Mouse (Mus musculus): ENCODE measurements around the gene Map3k5. TPM values are rescaled to one million over a fixed set of nuclear protein-coding genes. Genes with fewer than 3 reads are reported as not detected.

Gene Map3k5
- total and polyA plus RNA-seq, 3 experiments: 15.8 to 31.0 (median 27.6) TPM

- Histone ChIP-seq H3K9ac (ENCODE audit: insufficient read depth, low read depth) (no peak overlapping the region), H3K4me2 (ENCODE audit: insufficient read depth, low read depth, poor library complexity, severe bottlenecking) (peak overlapping the region; percentile 73; the same call in 1 of the 2 replicates), H3K9me3 (replicated peaks; ENCODE audit: low read length) (no peaks in the 10 kb centered on the region), H3K27me3 (replicated peaks) (no peaks in the 10 kb centered on the region), H3K27ac (ENCODE audit: insufficient read depth, low read depth) (no peak overlapping the region), H3K36me3 (replicated peaks in 1 of 2; ENCODE audit: control insufficient read depth in 1 of 2, insufficient read depth in 1 of 2, low read length in 1 of 2) (no peaks in the 10 kb centered on the region), H3K4me3 (replicated peaks in 1 of 3; ENCODE audit: low read depth in 2 of 3, low read length in 2 of 3, poor library complexity in 1 of 3) (no peak overlapping the region), H3K79me2 (replicated peaks; ENCODE audit: control insufficient read depth, extremely low read depth, insufficient read depth, poor library complexity, severe bottlenecking) (no peaks in the 10 kb centered on the region), H3K4me1 (ENCODE audit: control insufficient read depth in 1 of 2, insufficient read depth in 2 of 2) (peaks cover 4 to 21% of the 10 kb centered on the region in 2 experiments; a peak in 3 of 4 replicates)
- peak; percentile 71 for DNase-seq (ENCODE audit: extremely low read depth)
- in situ Hi-C loops (cut with MboI; ENCODE audit: low pct_ligation_motif_present, low pct_unique_long_range_greater_than_20kb, low sequenced_read_pairs): no loop called here
- TF ChIP-seq SMC3 (IDR thresholded peaks at IDR 0.05; ENCODE audit: low read depth, low read length) (no peak), CTCF (conservative IDR thresholded peaks at IDR 0.05 in 1 of 2, IDR thresholded peaks at IDR 0.05 in 1 of 2; ENCODE audit: low read depth in 2 of 2, low read length in 2 of 2) (no peak), SIN3A (IDR thresholded peaks at IDR 0.05; ENCODE audit: low read length) (no peak), MXI1 (IDR thresholded peaks at IDR 0.05; ENCODE audit: low read depth, low read length) (no peak), ETS1 (conservative IDR thresholded peaks at IDR 0.05; ENCODE audit: low read depth, low read length) (peak; percentile 53), EP300 (IDR thresholded peaks at IDR 0.05; ENCODE audit: low read length) (peak; percentile 63), MAZ (IDR thresholded peaks at IDR 0.05; ENCODE audit: low read depth, low read length) (no peak), BHLHE40 (IDR thresholded peaks at IDR 0.05; ENCODE audit: low read depth, low read length) (peak; percentile 67), MAFK (IDR thresholded peaks at IDR 0.05; ENCODE audit: insufficient replicate concordance, low read length) (no peak), IRF4 (IDR thresholded peaks at IDR 0.05; ENCODE audit: low read depth, low read length) (peak; percentile 28; the same call in 1 of the 2 replicates), RAD21 (IDR thresholded peaks at IDR 0.05; ENCODE audit: low read depth, low read length) (no peak), JUN (IDR thresholded peaks at IDR 0.05; ENCODE audit: insufficient read depth, low read depth, low read length) (no peak), ZKSCAN1 (IDR thresholded peaks at IDR 0.05; ENCODE audit: borderline replicate concordance, low read depth, low read length) (no peak), ZNF384 (IDR thresholded peaks at IDR 0.05; ENCODE audit: low read depth, low read length) (no peak), ZC3H11A (IDR thresholded peaks at IDR 0.05; ENCODE audit: low read depth, low read length) (no peak), E2F4 (IDR thresholded peaks at IDR 0.05; ENCODE audit: insufficient replicate concordance, low read depth, low read length) (no peak), POLR2A (IDR thresholded peaks at IDR 0.05; ENCODE audit: low read depth, low read length) (no peak), UBTF (IDR thresholded peaks at IDR 0.05; ENCODE audit: low read depth, low read length) (no peak), MYC (IDR thresholded peaks at IDR 0.05; ENCODE audit: low read depth, low read length) (no peak), TCF12 (IDR thresholded peaks at IDR 0.05; ENCODE audit: low read depth, low read length) (peak; percentile 51; the same call in 1 of the 2 replicates), JUND (conservative IDR thresholded peaks at IDR 0.05; ENCODE audit: low read depth, low read length) (no peak), PAX5 (IDR thresholded peaks at IDR 0.05; ENCODE audit: low read length) (no peak), NELFE (IDR thresholded peaks at IDR 0.05; ENCODE audit: low read depth, low read length) (no peak), GABPA (IDR thresholded peaks at IDR 0.05; ENCODE audit: insufficient replicate concordance, low read depth, low read length) (no peak), HCFC1 (IDR thresholded peaks at IDR 0.05; ENCODE audit: low read depth, low read length) (no peak)
- dilution Hi-C loops (cut with MboI; ENCODE audit: extremely low pct_ligation_motif_present, extremely low pct_unique_long_range_greater_than_20kb, low sequenced_read_pairs): no loop called here
Measured at GRCm38 (mm10) chr10:19913806-19914205, 20.5 kb upstream of the Map3k5 start.

All from CH12.LX (cell line).